Mouse (Mus musculus) CD4-positive naive resting alpha-beta T cell, adult 76 days (primary cell): ENCODE results near the gene Krt87. TPM values are rescaled to one million over a fixed set of nuclear protein-coding genes. Genes with fewer than 3 reads are reported as not detected.

ENCODE experiments used
- total RNA-seq: library from RNA; stranded (reverse); gene quantifications from one replicate; pipeline ENCODE4 v1.2.4, GENCODE M21; 2023

Krt87 gene
- not detected for total RNA-seq

DNA sequence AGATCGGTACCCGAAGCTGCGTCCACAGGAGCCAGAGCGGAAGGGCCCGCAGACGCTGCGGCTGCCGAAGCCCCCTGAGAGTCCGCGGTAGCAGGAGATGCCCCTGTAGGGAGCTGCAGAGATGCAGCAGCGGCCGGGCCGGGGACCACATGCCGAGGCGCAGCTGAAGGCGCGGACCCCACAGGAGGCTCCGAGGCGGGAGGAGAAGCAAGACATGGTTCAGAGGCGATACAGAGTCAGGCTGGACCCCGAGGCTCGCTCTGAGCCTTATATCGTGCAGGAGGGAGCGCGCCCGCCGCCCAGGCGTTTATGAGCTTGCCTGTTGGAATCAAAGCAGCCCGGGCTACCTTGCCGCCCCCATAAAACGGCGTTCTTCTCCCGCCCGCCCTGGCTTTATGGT lies at the start of gene Krt87:
Gene Krt87, minus strand, starts transcription at position 250 of the 400 bp plus-strand sequence.

GRCm38 (mm10) chr15:101472952-101473528 lies 34.4 kb upstream of the Krt87 start, which contains the start of gene Krt86:
Gene Krt86 (plus strand): TSS chr15:101473478.

GRCm38 (mm10) chr15:101463651-101464050 lies 25.0 kb upstream of the Krt87 start, which contains the start of gene Krt81:
Gene Krt81 (minus strand): TSS chr15:101463751.

DNA sequence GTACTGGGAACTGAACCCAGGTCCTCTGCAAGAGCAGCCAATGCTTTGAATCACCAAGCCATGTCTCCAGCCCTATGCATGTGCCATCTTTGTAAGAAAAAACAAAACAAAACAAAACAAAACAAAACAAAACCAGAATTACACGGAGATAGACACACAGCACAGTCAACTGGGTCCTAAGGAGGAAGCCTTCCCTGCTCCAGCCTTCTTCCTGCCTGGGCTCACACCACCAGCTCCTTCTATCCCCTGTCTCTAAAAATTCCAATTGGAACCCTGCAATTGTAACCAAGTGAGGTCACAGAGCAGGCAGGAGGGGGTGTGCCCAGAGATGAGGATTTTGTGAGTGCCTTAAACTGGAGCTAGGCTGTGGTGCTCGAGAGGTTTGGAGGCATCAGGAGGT lies 8.8 kb upstream of the Krt87 start, which contains the start of gene Krt88:
Gene Krt88, plus strand, starts transcription at position 301 of the 400 bp plus-strand sequence.

DNA sequence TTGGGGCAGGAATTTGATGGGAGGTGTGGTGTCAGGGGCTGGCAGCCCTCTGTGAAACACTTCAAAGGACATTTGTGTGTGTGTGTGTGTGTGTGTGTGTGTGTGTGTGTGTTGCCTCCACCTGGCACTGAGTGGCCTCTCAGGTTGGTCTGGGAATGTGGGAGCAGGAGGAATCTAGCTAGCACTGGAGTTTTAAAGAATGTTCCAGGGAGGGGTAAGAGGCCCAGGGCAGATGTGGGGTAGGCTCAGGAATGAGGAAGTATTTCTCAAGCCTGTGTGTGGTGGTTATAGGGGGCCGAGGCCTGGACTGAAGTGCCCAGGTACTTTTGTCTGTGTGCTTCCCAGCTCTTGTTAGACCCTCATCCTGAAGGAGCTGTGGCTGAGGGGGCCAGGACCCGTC lies 27.8 kb downstream of the Krt87 start, which contains the start of gene Krt7:
Gene Krt7, plus strand, starts transcription at position 269 of the 400 bp plus-strand sequence.

Other genes with a start within 250 kb of the Krt87 start
- gene Grasp, start 214.6 kb downstream of the Krt87 start, total RNA-seq: 14.9 TPM
- 353 TPM for gene Nr4a1, start 184.5 kb downstream of the Krt87 start, total RNA-seq
- 72.6 TPM for gene Atg101, start 154.5 kb downstream of the Krt87 start, total RNA-seq
- 1.2 TPM for gene 6030408B16Rik, start 145.6 kb downstream of the Krt87 start, total RNA-seq
- 1.6 TPM for gene Krt80, start 68.6 kb downstream of the Krt87 start, total RNA-seq
- not detected for gene Krt7, start 27.8 kb downstream of the Krt87 start, total RNA-seq
- not detected for gene Krt88, start 8.9 kb upstream of the Krt87 start, total RNA-seq
- gene Krt81, start 24.9 kb upstream of the Krt87 start, total RNA-seq: not detected
- gene Krt86, start 34.7 kb upstream of the Krt87 start, total RNA-seq: not detected
- gene Krt83, start 52.7 kb upstream of the Krt87 start, total RNA-seq: not detected
- gene Gm49425, start 78.5 kb upstream of the Krt87 start, total RNA-seq: not detected
- not detected for gene Krt84, start 94.0 kb upstream of the Krt87 start, total RNA-seq
- gene Krt82, start 111.9 kb upstream of the Krt87 start, total RNA-seq: not detected
- not detected for gene Krt90, start 124.1 kb upstream of the Krt87 start, total RNA-seq
- gene Krt75, start 135.1 kb upstream of the Krt87 start, total RNA-seq: not detected
- not detected for gene Gm5414, start 189.4 kb upstream of the Krt87 start, total RNA-seq
- gene Gm5478, start 208.6 kb upstream of the Krt87 start, total RNA-seq: not detected
- gene Krt6b, start 241.5 kb upstream of the Krt87 start, total RNA-seq: not detected